Mouse (Mus musculus) hindbrain, postnatal 0 days (tissue): ENCODE measurements around the gene Grk4. TPM values are rescaled to one million over a fixed set of nuclear protein-coding genes. Genes with fewer than 3 reads are reported as not detected.

Experiments
- ATAC-seq: fragments of 200-750 bp; cut with Nextera tagmentation; 2 replicates; pipeline ENCODE4 v1.8.0; 2017; ENCODE audit warnings: mild to moderate bottlenecking, moderate TSS enrichment, moderate library complexity
- DNase-seq: peaks from one replicate; pipeline ENCODE4 v3.0.0-alpha.2; 2015; ENCODE audit warnings: low spot score
- H3K27ac ChIP-seq: fragments of 300-500 bp; sonication (generic); 2 replicates; pipeline ENCODE4 v1.5.1; 2014; ENCODE audit warnings: mild to moderate bottlenecking
- H3K27me3 ChIP-seq: fragments of 300-500 bp; sonication (generic); 2 replicates; pipeline ENCODE4 v1.6.1; 2014; ENCODE audit warnings: low read length, mixed read lengths; ENCODE audit not compliant: insufficient read depth
- H3K36me3 ChIP-seq: fragments of 300-500 bp; sonication (generic); 2 replicates; pipeline ENCODE4 v1.6.1; 2014; ENCODE audit warnings: low read length, mixed read lengths; ENCODE audit not compliant: insufficient read depth
- H3K4me1 ChIP-seq: fragments of 300-500 bp; sonication (generic); 2 replicates; pipeline ENCODE4 v1.6.1; 2014; ENCODE audit warnings: antibody characterized with exemption, low read length, mixed read lengths; ENCODE audit not compliant: insufficient read depth
- H3K4me2 ChIP-seq: fragments of 300-500 bp; sonication (generic); 2 replicates; pipeline ENCODE4 v1.6.1; 2014; ENCODE audit warnings: low read depth, mild to moderate bottlenecking, low read length, moderate library complexity, mixed read lengths
- H3K4me3 ChIP-seq: fragments of 300-500 bp; sonication (generic); 2 replicates; pipeline ENCODE4 v1.5.1; 2014; ENCODE audit warnings: low read length
- H3K9ac ChIP-seq: fragments of 300-500 bp; sonication (generic); replicated peaks from 2 replicates; pipeline ENCODE4 v1.6.1; 2014; ENCODE audit warnings: mild to moderate bottlenecking, low read length, moderate library complexity, mixed read lengths
- H3K9me3 ChIP-seq: fragments of 300-500 bp; sonication (generic); 2 replicates; pipeline ENCODE4 v1.6.1; 2016; ENCODE audit warnings: low read length, mixed read lengths
- CTCF ChIP-seq: IDR thresholded peaks from 2 replicates; pipeline ENCODE4 v1.5.1; 2016; ENCODE audit warnings: antibody characterized with exemption, control low read depth, low read depth
- WGBS: fragments of 180-500 bp; shearing (Covaris S2); extraction: QIAGEN DNeasy Blood & Tissue Kit; methylation state at CpG from one replicate; pipeline ENCODE4 v1.1.7; 2014; 5-methylcytosine and 5-hydroxymethylcytosine counted together
- polyA plus RNA-seq: library from polyadenylated mRNA; unstranded; fragments of >200 nt; fragmentation: Nextera tagmentation; extraction: Ambion mirVana; gene quantifications from 2 replicates; pipeline ENCODE4 v1.2.1, GENCODE M21; 2015
- total RNA-seq: library from RNA; depleted of rRNA; stranded (reverse); fragments of >200 nt; gene quantifications from 2 replicates; pipeline ENCODE4 v1.2.3, GENCODE M21; 2014; rRNA removed

Gene Grk4
- 0.93 and 2.1 TPM in 2 replicates for total RNA-seq
- polyA plus RNA-seq: 5.1 and 5.3 TPM in 2 replicates

DNA sequence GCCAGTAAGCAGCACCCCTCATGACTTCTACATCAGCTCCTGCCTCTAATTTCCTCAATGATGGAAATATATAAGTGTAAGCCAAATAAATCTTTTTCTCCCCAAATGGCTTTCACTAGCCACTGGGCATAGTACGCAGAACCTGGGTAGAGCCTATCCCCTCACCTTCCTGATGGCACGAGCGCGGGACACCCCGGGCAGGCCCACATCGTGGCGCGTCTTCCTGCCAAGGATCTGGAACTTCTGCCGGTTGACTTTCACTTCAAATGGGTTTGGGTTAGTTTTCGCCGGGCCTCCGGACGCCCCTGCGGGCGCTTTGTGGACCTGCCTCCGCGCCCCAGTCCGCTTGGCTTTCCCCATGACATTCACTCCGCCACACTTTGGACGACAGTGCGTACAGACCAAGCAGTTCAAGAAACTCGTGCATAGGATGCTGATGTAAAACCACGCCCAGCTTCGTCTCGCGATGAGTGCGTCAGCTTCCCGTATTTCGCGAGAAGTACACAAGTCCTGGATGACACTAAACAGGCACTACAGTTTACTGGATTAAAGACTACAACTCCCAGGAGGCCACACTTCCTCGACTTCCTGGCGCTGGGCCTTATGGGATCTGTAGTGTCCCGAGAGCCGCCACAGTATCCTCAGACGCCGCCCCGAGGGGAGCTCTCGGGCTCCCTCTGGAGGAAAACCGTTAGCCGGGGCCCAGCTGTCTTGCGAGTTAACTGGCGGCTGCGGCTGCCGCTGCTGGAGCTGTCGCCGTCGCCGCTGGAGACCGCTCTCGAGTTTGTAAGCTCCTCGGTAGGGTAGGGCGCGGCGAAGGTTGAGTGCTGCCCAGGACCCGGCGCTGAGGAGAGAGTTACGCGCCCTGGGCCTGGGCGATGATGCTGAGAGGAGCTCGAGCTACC is at the start of gene Grk4, which contains the start of gene Nop14:
Gene Grk4, plus strand, starts transcription at position 694 of the 905 bp plus-strand sequence.
Gene Nop14, minus strand, starts transcription at position 463 of the 905 bp plus-strand sequence.
- Histone ChIP-seq H3K27me3 (no peaks in the 10 kb centered on the region), H3K4me3 (peak within 1 kb of the TSS; percentile 77), H3K9me3 (no peaks in the 10 kb centered on the region), H3K27ac (peak within 1 kb of the TSS; percentile 79), H3K36me3 (peaks cover 15% of the 10 kb centered on the region), H3K9ac (peak within 1 kb of the TSS; percentile 67), H3K4me1 (no peaks in the 10 kb centered on the region), H3K4me2 (peak within 1 kb of the TSS; percentile 76)
- whole genome bisulfite sequencing: 1% methylated on average over 60 of the region's 60 CpGs
- DNase-seq: peak; percentile 100
- peak; percentile 100 for ATAC-seq
- peak; percentile 90 for TF ChIP-seq CTCF

DNA sequence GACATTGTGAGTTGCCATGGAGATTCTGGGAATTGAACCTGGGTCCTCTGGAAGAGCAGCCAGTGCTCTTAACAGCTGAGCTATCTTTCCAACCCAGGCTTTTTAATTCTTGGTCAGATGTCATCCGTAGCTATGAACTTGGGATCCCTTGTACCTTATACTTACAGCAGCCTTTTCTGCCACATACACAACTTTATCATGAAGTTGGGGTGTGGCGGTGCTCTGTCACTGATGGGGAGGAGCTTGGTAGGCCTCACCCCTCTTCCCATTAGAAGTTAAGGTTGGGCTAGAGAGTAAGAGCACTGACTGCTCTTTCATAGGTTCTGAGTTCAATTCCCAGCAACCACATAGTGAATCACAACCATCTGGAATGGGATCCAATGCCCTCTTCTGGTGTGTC is 27.2 kb upstream of the Grk4 start:
- Histone ChIP-seq H3K27me3 (no peaks in the 10 kb centered on the region), H3K9me3 (no peaks in the 10 kb centered on the region), H3K4me2 (no peak overlapping the region), H3K27ac (no peak overlapping the region), H3K4me3 (no peak overlapping the region), H3K9ac (no peak overlapping the region), H3K4me1 (no peaks in the 10 kb centered on the region), H3K36me3 (peaks cover 47% of the 10 kb centered on the region)
- TF ChIP-seq CTCF: no peak
- WGBS: 96% methylated on average over 2 of the region's 2 CpGs
- ATAC-seq (no peak), DNase-seq (no peak)

DNA sequence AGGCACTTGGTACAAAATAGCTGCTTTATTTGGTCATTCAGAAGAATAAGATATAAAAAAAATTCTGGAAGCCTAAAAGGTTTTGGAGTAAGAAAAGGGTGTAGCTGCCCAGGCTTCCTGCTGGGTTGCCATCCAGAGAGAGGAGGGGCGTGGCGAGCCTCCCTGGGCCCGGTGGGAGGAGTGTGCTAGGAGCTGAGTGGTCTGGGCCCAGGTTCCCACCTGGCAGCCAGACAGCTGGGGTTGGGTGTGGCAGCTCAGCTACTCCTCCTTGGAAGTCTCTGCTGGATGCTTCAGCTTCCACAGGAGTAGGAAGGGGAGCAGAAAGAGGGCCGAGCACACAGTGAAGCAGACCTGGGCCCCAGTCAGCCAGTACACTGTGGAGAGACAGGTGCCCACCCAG is 26.5 kb upstream of the Grk4 start:
- H3K36me3 ChIP-seq: peaks cover 47% of the 10 kb centered on the region

GRCm38 (mm10) chr5:34634746-34635400 is 25.3 kb upstream of the Grk4 start:
- Histone ChIP-seq H3K27me3 (no peaks in the 10 kb centered on the region), H3K27ac (no peak overlapping the region), H3K4me1 (no peaks in the 10 kb centered on the region), H3K4me3 (no peak overlapping the region), H3K9me3 (no peaks in the 10 kb centered on the region), H3K9ac (no peak overlapping the region), H3K36me3 (peaks cover 49% of the 10 kb centered on the region), H3K4me2 (no peak overlapping the region)
- ATAC-seq (no peak), DNase-seq (no peak)
- no peak for TF ChIP-seq CTCF
- 90% methylated on average over 13 of the region's 13 CpGs for WGBS

More for the DNA sequence above, 26.5 kb upstream of the Grk4 start:
- H3K9me3 ChIP-seq: no peaks in the 10 kb centered on the region
- TF ChIP-seq CTCF: no peak
- H3K27me3 ChIP-seq: no peaks in the 10 kb centered on the region
- H3K9ac ChIP-seq: no peak overlapping the region
- no peak overlapping the region for H3K4me3 ChIP-seq
- WGBS: 73% methylated on average over 4 of the region's 4 CpGs
- DNase-seq (no peak), ATAC-seq (no peak)
- no peak overlapping the region for H3K27ac ChIP-seq
- H3K4me1 ChIP-seq: no peaks in the 10 kb centered on the region
- no peak overlapping the region for H3K4me2 ChIP-seq

DNA sequence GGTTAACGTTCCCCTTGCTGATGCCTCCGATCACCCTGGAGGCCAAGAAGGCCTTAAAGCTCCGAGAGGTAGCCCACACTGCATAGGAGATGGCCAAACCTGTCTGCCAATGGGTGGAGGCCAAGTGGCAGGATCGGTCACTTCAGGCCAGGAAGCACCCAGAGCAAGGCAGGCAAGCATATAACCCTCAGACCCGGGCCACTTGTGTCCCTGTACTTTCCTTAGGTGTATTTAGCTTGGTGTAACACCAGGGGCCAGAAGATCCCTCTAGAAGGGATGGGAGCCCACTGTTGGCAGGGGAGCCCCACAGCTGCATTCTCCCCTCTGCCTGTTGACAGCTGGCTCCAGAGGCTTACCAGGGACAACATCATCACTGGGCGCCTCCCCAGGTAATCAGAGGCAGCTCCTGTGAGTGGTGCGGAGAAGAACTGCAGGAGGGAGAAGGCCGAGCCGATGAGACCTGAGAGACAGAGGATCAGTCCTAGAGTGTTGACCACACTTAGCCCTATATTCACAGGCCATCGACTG is 24.4 kb upstream of the Grk4 start:
- 52% methylated on average over 10 of the region's 10 CpGs for WGBS
- no peak for DNase-seq
- Histone ChIP-seq H3K4me1 (no peaks in the 10 kb centered on the region), H3K27ac (peak overlapping the region; percentile 87; the same call in 1 of the 2 replicates), H3K9ac (peak overlapping the region; percentile 66; the same call in 1 of the 2 replicates), H3K27me3 (no peaks in the 10 kb centered on the region), H3K4me2 (peak overlapping the region; percentile 61), H3K9me3 (no peaks in the 10 kb centered on the region), H3K4me3 (peak overlapping the region; percentile 55), H3K36me3 (peaks cover 52% of the 10 kb centered on the region)
- TF ChIP-seq CTCF: no peak
- no peak for ATAC-seq

- ATAC-seq (peak; percentile 90), DNase-seq (peak; percentile 90)
- Histone ChIP-seq H3K4me3 (peak within 1 kb of the TSS; percentile 55), H3K27ac (peak within 1 kb of the TSS; percentile 87), H3K4me1 (no peaks in the 10 kb centered on the region), H3K36me3 (peaks cover 51% of the 10 kb centered on the region), H3K27me3 (no peaks in the 10 kb centered on the region), H3K4me2 (peak within 1 kb of the TSS; percentile 61), H3K9ac (peak within 1 kb of the TSS; percentile 66), H3K9me3 (no peaks in the 10 kb centered on the region)
- WGBS: under 1% methylated on average over 43 of the region's 48 CpGs
- peak; percentile 50 for TF ChIP-seq CTCF
Observed at GRCm38 (mm10) chr5:34636481-34637287, 23.5 kb upstream of the Grk4 start, which contains the start of gene Mfsd10. Mfsd10 (minus strand) TSS chr5:34637212.
